Mouse (Mus musculus) gastrocnemius, adult 2 months (tissue): ENCODE data around the gene Prss46. TPM values are rescaled to one million over a fixed set of nuclear protein-coding genes. Genes with fewer than 3 reads are reported as not detected.

Experiments
- DNase-seq: peaks from one replicate; pipeline ENCODE4 v3.0.0; 2022
- H3K27ac ChIP-seq: fragments of 200-600 bp; 2 replicates; pipeline ENCODE4 v1.8.1; 2022; ENCODE audit warnings: mild to moderate bottlenecking
- H3K4me3 ChIP-seq: fragments of 200-600 bp; 2 replicates; pipeline ENCODE4 v1.8.1; 2022; ENCODE audit warnings: mild to moderate bottlenecking, moderate library complexity
- CTCF ChIP-seq: fragments of 200-600 bp; IDR thresholded peaks from 2 replicates; pipeline ENCODE4 v1.8.1; 2022; ENCODE audit warnings: antibody characterized with exemption, mild to moderate bottlenecking, moderate library complexity
- intact Hi-C: fragments of 180-260 bp; cut with DNase I; formaldehyde crosslinking; loops from one replicate; pipeline ENCODE4 v1.15.1; 2025
- total RNA-seq, 2 experiments: library from RNA; stranded (reverse); gene quantifications; 2 replicates each; pipeline ENCODE4 v1.2.3; 2021

Gene Prss46
- total RNA-seq, 2 experiments from 2014 or later, result not detected

- no peak for TF ChIP-seq CTCF
- DNase-seq, result no peak
- Histone ChIP-seq H3K27ac (peak overlapping the region; percentile 53), H3K4me3 (no peak overlapping the region)
- intact Hi-C loops, result no loop called here
Observed at GRCm38 (mm10) chr9:110891077-110891828, 46.9 kb downstream of the Prss46 start.

GRCm38 (mm10) chr9:110892552-110892951 lies 48.2 kb downstream of the Prss46 start:
- intact Hi-C loops, result no loop called here
- Histone ChIP-seq H3K4me3 (no peak overlapping the region), H3K27ac (no peak overlapping the region)
- no peak for DNase-seq
- TF ChIP-seq CTCF, result no peak

GRCm38 (mm10) chr9:110893429-110893828 lies 49.1 kb downstream of the Prss46 start:
- Histone ChIP-seq H3K4me3 (0 out of 2 replicates have a peak overlapping the region, but pooled peaks have one; percentile 19), H3K27ac (no peak overlapping the region; the same call in 1 of the 2 replicates)
- no peak for TF ChIP-seq CTCF
- intact Hi-C loops, result no loop called here
- DNase-seq, result no peak

- intact Hi-C loops, result no loop called here
- peak; percentile 10 for DNase-seq
- Histone ChIP-seq H3K4me3 (no peak overlapping the region), H3K27ac (no peak overlapping the region)
- TF ChIP-seq CTCF, result no peak
Observed at GRCm38 (mm10) chr9:110895507-110895906, 51.2 kb downstream of the Prss46 start.

- intact Hi-C loops, result no loop called here
- DNase-seq, result no peak
- Histone ChIP-seq H3K27ac (no peak overlapping the region), H3K4me3 (no peak overlapping the region)
- no peak for TF ChIP-seq CTCF
Observed at GRCm38 (mm10) chr9:110895994-110896393, 51.7 kb downstream of the Prss46 start.

GRCm38 (mm10) chr9:110896595-110896994 lies 52.3 kb downstream of the Prss46 start:
- DNase-seq, result peak; percentile 11
- intact Hi-C loops, result no loop called here
- no peak for TF ChIP-seq CTCF
- Histone ChIP-seq H3K4me3 (no peak overlapping the region), H3K27ac (no peak overlapping the region)

GRCm38 (mm10) chr9:110899451-110900008 lies 55.2 kb downstream of the Prss46 start:
- Histone ChIP-seq H3K27ac (no peak overlapping the region), H3K4me3 (no peak overlapping the region)
- no peak for TF ChIP-seq CTCF
- DNase-seq, result no peak
- intact Hi-C loops, result no loop called here

- DNase-seq, result no peak
- TF ChIP-seq CTCF, result no peak
- Histone ChIP-seq H3K4me3 (no peak overlapping the region), H3K27ac (no peak overlapping the region)
- intact Hi-C loops, result no loop called here
Observed at GRCm38 (mm10) chr9:110901204-110901603, 56.9 kb downstream of the Prss46 start.

GRCm38 (mm10) chr9:110902271-110902670 lies 58.0 kb downstream of the Prss46 start:
- Histone ChIP-seq H3K27ac (no peak overlapping the region), H3K4me3 (no peak overlapping the region)
- intact Hi-C loops, result no loop called here
- no peak for DNase-seq
- TF ChIP-seq CTCF, result no peak

Other genes with a start within 250 kb of the Prss46 start
- 1 to 10 TPM in 1 of 2 experiments, under 1 TPM in 1; 0.64 to 1.2 TPM for gene Nradd, start 220.1 kb upstream of the Prss46 start, total RNA-seq
- 1 to 10 TPM; 4.7 to 5.0 TPM for gene Nbeal2, start 190.3 kb upstream of the Prss46 start, total RNA-seq
- 10 to 100 TPM; 43.4 to 51.7 TPM for gene Ccdc12, start 188.0 kb upstream of the Prss46 start, total RNA-seq
- 1,000 to 10,000 TPM in 1 of 2 experiments, 100 to 1,000 TPM in 1; 528 to 1,790 TPM for gene Myl3, start 102.6 kb upstream of the Prss46 start, total RNA-seq
- gene Pth1r, start 97.4 kb upstream of the Prss46 start, total RNA-seq, result 1 to 10 TPM in 1 of 2 experiments, under 1 TPM in 1; 0.99 to 1.3 TPM
- not detected for gene Prss42, start 46.3 kb upstream of the Prss46 start, total RNA-seq
- not detected for gene Prss44, start 30.5 kb upstream of the Prss46 start, total RNA-seq
- gene Prss43, start 17.8 kb upstream of the Prss46 start, total RNA-seq, result not detected
- not detected for gene Prss45, start 9.9 kb upstream of the Prss46 start, total RNA-seq
- gene Prss50, start 13.5 kb downstream of the Prss46 start, total RNA-seq, result not detected
- 1 to 10 TPM; 3.7 to 7.5 TPM for gene Als2cl, start 35.4 kb downstream of the Prss46 start, total RNA-seq
- under 1 TPM; 0.41 to 0.70 TPM for gene Tmie, start 35.6 kb downstream of the Prss46 start, total RNA-seq
- 1 to 10 TPM in 1 of 2 experiments, not detected in 1; 2.4 TPM for gene Fam240a, start 72.4 kb downstream of the Prss46 start, total RNA-seq
- not detected for gene Tdgf1, start 101.7 kb downstream of the Prss46 start, total RNA-seq
- 10 to 100 TPM; 75.0 to 80.8 TPM for gene Lrrc2, start 107.0 kb downstream of the Prss46 start, total RNA-seq
- gene Rtp3, start 146.1 kb downstream of the Prss46 start, total RNA-seq, result 1 to 10 TPM; 1.1 to 1.2 TPM
- gene Ltf, start 174.8 kb downstream of the Prss46 start, total RNA-seq, result not detected
- 1 to 10 TPM; 3.1 to 4.0 TPM for gene Ccrl2, start 213.0 kb downstream of the Prss46 start, total RNA-seq